Mouse (Mus musculus): Measurements from ENCODE around the gene Gm17324. TPM values are rescaled to one million over a fixed set of nuclear protein-coding genes. Genes with fewer than 3 reads are reported as not detected.

The Gm17324 gene
- polyA plus RNA-seq, 1 experiment from 2014 or later: 0.52 TPM

DNA sequence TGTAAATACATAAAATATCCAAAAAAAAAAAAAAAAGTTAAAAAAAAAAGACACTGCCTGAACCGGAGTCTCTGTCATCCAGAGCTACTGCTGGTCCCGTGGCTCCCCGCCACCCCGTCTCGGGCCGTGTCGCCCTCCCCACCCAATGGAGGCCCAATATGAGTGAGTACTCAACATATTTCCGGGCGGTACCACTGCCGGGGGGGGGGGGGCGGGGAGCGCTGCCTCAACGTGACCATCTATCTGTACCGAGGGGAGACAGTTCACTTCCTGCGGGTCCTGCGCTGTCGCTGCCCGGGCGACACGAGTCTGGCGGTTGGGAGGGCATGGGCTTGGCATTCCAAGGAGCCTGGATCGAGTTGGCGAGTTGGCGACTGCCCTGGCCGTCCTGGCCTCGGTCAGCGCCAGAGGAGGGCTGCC is 21.2 kb downstream of the Gm17324 start:
- no peak overlapping the region for H3K27ac ChIP-seq (ENCODE audit: low read depth, low read length)
- peak; percentile 63 for ATAC-seq (ENCODE audit: low FRiP score)
- H3K4me3 ChIP-seq (ENCODE audit: low read depth, low read length): peak overlapping the region; percentile 6
- H3K9me3 ChIP-seq (ENCODE audit: control insufficient read depth, low read length): no peaks in the 10 kb centered on the region
- peak overlapping the region; percentile 21; the same call in 1 of the 2 replicates for H3K9ac ChIP-seq (ENCODE audit: low read length)
- no peaks in the 10 kb centered on the region for H3K4me1 ChIP-seq (ENCODE audit: control insufficient read depth, insufficient read depth, low read length)
- H3K27me3 ChIP-seq (ENCODE audit: control insufficient read depth, insufficient read depth, low read length): no peaks in the 10 kb centered on the region
- WGBS: 27% methylated on average over 27 of the region's 27 CpGs
- DNase-seq (ENCODE audit: low spot score, missing footprints): no peak
- H3K4me2 ChIP-seq: peak overlapping the region; percentile 39
- no peaks in the 10 kb centered on the region for H3K36me3 ChIP-seq (ENCODE audit: control insufficient read depth, insufficient read depth, low read length)

GRCm38 (mm10) chr9:78401596-78401995 is 47.0 kb downstream of the Gm17324 start:
- H3K36me3 ChIP-seq (ENCODE audit: control insufficient read depth, insufficient read depth, low read length): no peaks in the 10 kb centered on the region
- no peak for ATAC-seq (ENCODE audit: low FRiP score)
- no peak overlapping the region for H3K27ac ChIP-seq (ENCODE audit: low read depth, low read length)
- H3K4me3 ChIP-seq (ENCODE audit: low read depth, low read length): no peak overlapping the region
- no peak overlapping the region for H3K4me2 ChIP-seq
- no peak overlapping the region for H3K9ac ChIP-seq (ENCODE audit: low read length)
- H3K27me3 ChIP-seq (ENCODE audit: control insufficient read depth, insufficient read depth, low read length): peaks cover 10% of the 10 kb centered on the region
- H3K4me1 ChIP-seq (ENCODE audit: control insufficient read depth, insufficient read depth, low read length): no peaks in the 10 kb centered on the region
- DNase-seq (ENCODE audit: low spot score, missing footprints): no peak
- H3K9me3 ChIP-seq (ENCODE audit: control insufficient read depth, low read length): no peaks in the 10 kb centered on the region
- 94% methylated on average over 7 of the region's 7 CpGs for whole genome bisulfite sequencing

DNA sequence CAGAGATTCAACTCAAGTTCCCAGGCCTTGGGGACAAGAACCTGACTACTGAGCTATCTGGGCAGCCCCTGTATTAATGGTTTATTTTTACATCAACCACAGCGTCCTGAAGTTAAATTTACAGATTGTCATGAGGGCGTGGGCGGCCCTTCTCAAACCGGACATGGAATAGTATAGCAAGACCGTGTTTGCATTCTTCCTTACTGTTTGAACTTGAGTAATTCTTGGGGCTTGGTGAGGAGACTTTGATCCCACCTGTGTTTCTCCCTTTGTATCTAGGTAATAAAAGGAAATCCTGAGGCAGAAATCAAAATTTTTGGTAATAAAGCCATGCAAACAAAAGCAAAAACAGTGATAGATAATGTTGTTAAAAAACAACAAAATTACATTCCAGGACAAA is 48.0 kb downstream of the Gm17324 start:
- H3K27ac ChIP-seq (ENCODE audit: low read depth, low read length): no peak overlapping the region

More for the DNA sequence above, 48.0 kb downstream of the Gm17324 start:
- Histone ChIP-seq H3K4me1 (ENCODE audit: control insufficient read depth, insufficient read depth, low read length) (no peaks in the 10 kb centered on the region), H3K27me3 (ENCODE audit: control insufficient read depth, insufficient read depth, low read length) (peaks cover 20% of the 10 kb centered on the region), H3K4me3 (ENCODE audit: low read depth, low read length) (no peak overlapping the region), H3K4me2 (no peak overlapping the region), H3K36me3 (ENCODE audit: control insufficient read depth, insufficient read depth, low read length) (no peaks in the 10 kb centered on the region), H3K9ac (ENCODE audit: low read length) (no peak overlapping the region), H3K9me3 (ENCODE audit: control insufficient read depth, low read length) (no peaks in the 10 kb centered on the region)
- WGBS: 87% methylated on average over 5 of the region's 5 CpGs
- DNase-seq (ENCODE audit: low spot score, missing footprints): no peak
- ATAC-seq (ENCODE audit: low FRiP score): no peak

Small RNAs within 50 kb of the gene (microRNA-seq; reads per million reads assigned to microRNA genes)
- not detected for gene Gm26377

Other genes starting within 250 kb of the Gm17324 start
- gene Gsta1, start 218.1 kb downstream of the Gm17324 start, polyA plus RNA-seq (2014; fragmentation: Nextera tagmentation; extraction: Ambion mirVana): not detected in 2 replicates
- not detected in 2 replicates for gene Gm3776, start 191.7 kb downstream of the Gm17324 start, polyA plus RNA-seq (2014; fragmentation: Nextera tagmentation; extraction: Ambion mirVana)
- gene Gm10639, start 158.9 kb downstream of the Gm17324 start, polyA plus RNA-seq (2014; fragmentation: Nextera tagmentation; extraction: Ambion mirVana): not detected in 2 replicates
- gene Omt2a, start 134.0 kb downstream of the Gm17324 start, polyA plus RNA-seq (2014; fragmentation: Nextera tagmentation; extraction: Ambion mirVana): not detected in 2 replicates
- not detected in 2 replicates for gene Omt2b, start 121.2 kb downstream of the Gm17324 start, polyA plus RNA-seq (2014; fragmentation: Nextera tagmentation; extraction: Ambion mirVana)
- not detected in 2 replicates for gene Gsta2, start 93.0 kb downstream of the Gm17324 start, polyA plus RNA-seq (2014; fragmentation: Nextera tagmentation; extraction: Ambion mirVana)
- 0.25 and 0.76 TPM in 2 replicates for gene Dppa5a, start 80.6 kb downstream of the Gm17324 start, polyA plus RNA-seq (2014; fragmentation: Nextera tagmentation; extraction: Ambion mirVana)
- 1.4 and 1.8 TPM in 2 replicates for gene Ooep, start 70.1 kb downstream of the Gm17324 start, polyA plus RNA-seq (2014; fragmentation: Nextera tagmentation; extraction: Ambion mirVana)
- 0.11 and 0.56 TPM in 2 replicates for gene Ddx43, start 53.0 kb downstream of the Gm17324 start, polyA plus RNA-seq (2014; fragmentation: Nextera tagmentation; extraction: Ambion mirVana)
- 0.51 and 0.63 TPM in 2 replicates for gene Cgas, start 5.5 kb downstream of the Gm17324 start, polyA plus RNA-seq (2014; fragmentation: Nextera tagmentation; extraction: Ambion mirVana)
- gene Mto1, start 578 bp downstream of the Gm17324 start, polyA plus RNA-seq (2014; fragmentation: Nextera tagmentation; extraction: Ambion mirVana): 26.0 and 28.3 TPM in 2 replicates
- gene Eef1a1, start 40.4 kb upstream of the Gm17324 start, polyA plus RNA-seq (2014; fragmentation: Nextera tagmentation; extraction: Ambion mirVana): 4,628 and 4,661 TPM in 2 replicates
- gene Slc17a5, start 139.3 kb upstream of the Gm17324 start, polyA plus RNA-seq (2014; fragmentation: Nextera tagmentation; extraction: Ambion mirVana): 9.8 and 12.3 TPM in 2 replicates
- 6.2 and 6.7 TPM in 2 replicates for gene Cd109, start 166.8 kb upstream of the Gm17324 start, polyA plus RNA-seq (2014; fragmentation: Nextera tagmentation; extraction: Ambion mirVana)